Mouse (Mus musculus): Measurements from ENCODE around the gene Zar1l. TPM values are rescaled to one million over a fixed set of nuclear protein-coding genes. Genes with fewer than 3 reads are reported as not detected.

The Zar1l gene
- polyA plus RNA-seq, 1 experiment from 2014 or later: not detected

GRCm38 (mm10) chr5:150559519-150560103 is 41.6 kb upstream of the Zar1l start:
- Histone ChIP-seq H3K27ac (no peak overlapping the region), H3K27me3 (ENCODE audit: insufficient read depth, low read length) (no peaks in the 10 kb centered on the region), H3K4me3 (replicated peaks; ENCODE audit: low read depth, low read length) (no peak overlapping the region), H3K36me3 (ENCODE audit: insufficient read depth, low read length) (peaks cover 17% of the 10 kb centered on the region; the same call in 1 of the 2 replicates), H3K4me2 (ENCODE audit: low read length) (no peak overlapping the region), H3K9ac (ENCODE audit: low read depth, low read length) (no peak overlapping the region), H3K9me3 (replicated peaks; ENCODE audit: low read length) (no peaks in the 10 kb centered on the region), H3K4me1 (replicated peaks; ENCODE audit: insufficient read depth, low read length) (no peaks in the 10 kb centered on the region)
- TF ChIP-seq CTCF (IDR thresholded peaks at IDR 0.05; ENCODE audit: low read depth): no peak
- DNase-seq (ENCODE audit: low spot score) (no peak), ATAC-seq (replicated peaks; ENCODE audit: low FRiP score, low read depth) (no peak)
- WGBS: 93% methylated on average over 6 of the region's 6 CpGs

GRCm38 (mm10) chr5:150551637-150552036 is 33.7 kb upstream of the Zar1l start:
- 43% methylated on average over 3 of the region's 3 CpGs for WGBS
- H3K36me3 ChIP-seq (ENCODE audit: insufficient read depth, low read length): peaks cover 11% of the 10 kb centered on the region; the same call in 1 of the 2 replicates
- DNase-seq (ENCODE audit: low spot score): peak; percentile 68
- no peak overlapping the region for H3K4me2 ChIP-seq (ENCODE audit: low read length)
- no peaks in the 10 kb centered on the region for H3K9me3 ChIP-seq (replicated peaks; ENCODE audit: low read length)
- no peak overlapping the region for H3K27ac ChIP-seq
- no peak overlapping the region for H3K4me3 ChIP-seq (replicated peaks; ENCODE audit: low read depth, low read length)
- no peak for ATAC-seq (replicated peaks; ENCODE audit: low FRiP score, low read depth)
- no peak overlapping the region for H3K9ac ChIP-seq (ENCODE audit: low read depth, low read length)
- H3K27me3 ChIP-seq (ENCODE audit: insufficient read depth, low read length): no peaks in the 10 kb centered on the region
- TF ChIP-seq CTCF (IDR thresholded peaks at IDR 0.05; ENCODE audit: low read depth): peak; percentile 61
- no peaks in the 10 kb centered on the region for H3K4me1 ChIP-seq (replicated peaks; ENCODE audit: insufficient read depth, low read length)

- ATAC-seq (replicated peaks; ENCODE audit: low FRiP score, low read depth) (no peak), DNase-seq (ENCODE audit: low spot score) (no peak)
- no peak for TF ChIP-seq CTCF (IDR thresholded peaks at IDR 0.05; ENCODE audit: low read depth)
- H3K4me2 ChIP-seq (ENCODE audit: low read length): no peak overlapping the region
- H3K36me3 ChIP-seq (ENCODE audit: insufficient read depth, low read length): no peaks in the 10 kb centered on the region
- no peaks in the 10 kb centered on the region for H3K27me3 ChIP-seq (ENCODE audit: insufficient read depth, low read length)
- no peaks in the 10 kb centered on the region for H3K4me1 ChIP-seq (replicated peaks; ENCODE audit: insufficient read depth, low read length)
- no peak overlapping the region for H3K4me3 ChIP-seq (replicated peaks; ENCODE audit: low read depth, low read length)
- 76% methylated on average over 2 of the region's 2 CpGs for WGBS
- no peaks in the 10 kb centered on the region for H3K9me3 ChIP-seq (replicated peaks; ENCODE audit: low read length)
- no peak overlapping the region for H3K27ac ChIP-seq
- no peak overlapping the region for H3K9ac ChIP-seq (ENCODE audit: low read depth, low read length)
Measured at GRCm38 (mm10) chr5:150543184-150543583, 25.2 kb upstream of the Zar1l start.

- 95% methylated on average over 1 of the region's 1 CpGs for WGBS
- Histone ChIP-seq H3K27ac (no peak overlapping the region), H3K4me1 (replicated peaks; ENCODE audit: insufficient read depth, low read length) (no peaks in the 10 kb centered on the region), H3K36me3 (ENCODE audit: insufficient read depth, low read length) (no peaks in the 10 kb centered on the region), H3K27me3 (ENCODE audit: insufficient read depth, low read length) (no peaks in the 10 kb centered on the region), H3K9ac (ENCODE audit: low read depth, low read length) (no peak overlapping the region), H3K4me3 (replicated peaks; ENCODE audit: low read depth, low read length) (no peak overlapping the region), H3K4me2 (ENCODE audit: low read length) (no peak overlapping the region), H3K9me3 (replicated peaks; ENCODE audit: low read length) (no peaks in the 10 kb centered on the region)
- ATAC-seq (replicated peaks; ENCODE audit: low FRiP score, low read depth) (no peak), DNase-seq (ENCODE audit: low spot score) (no peak)
- TF ChIP-seq CTCF (IDR thresholded peaks at IDR 0.05; ENCODE audit: low read depth): no peak
Measured at GRCm38 (mm10) chr5:150541302-150541701, 23.3 kb upstream of the Zar1l start.

- Histone ChIP-seq H3K4me3 (replicated peaks; ENCODE audit: low read depth, low read length) (no peak overlapping the region), H3K27me3 (ENCODE audit: insufficient read depth, low read length) (no peaks in the 10 kb centered on the region), H3K4me1 (replicated peaks; ENCODE audit: insufficient read depth, low read length) (no peaks in the 10 kb centered on the region), H3K4me2 (ENCODE audit: low read length) (no peak overlapping the region), H3K9me3 (replicated peaks; ENCODE audit: low read length) (no peaks in the 10 kb centered on the region), H3K27ac (no peak overlapping the region), H3K36me3 (ENCODE audit: insufficient read depth, low read length) (0 out of 2 replicates have a peak, but pooled peaks cover 1% of the 10 kb centered on the region), H3K9ac (ENCODE audit: low read depth, low read length) (no peak overlapping the region)
- ATAC-seq (replicated peaks; ENCODE audit: low FRiP score, low read depth) (no peak), DNase-seq (ENCODE audit: low spot score) (no peak)
- 0 out of 2 replicates have a peak, but pooled peaks have one; percentile 14 for TF ChIP-seq CTCF (IDR thresholded peaks at IDR 0.05; ENCODE audit: low read depth)
- 85% methylated on average over 2 of the region's 2 CpGs for WGBS
Measured at GRCm38 (mm10) chr5:150525239-150525638, 7.3 kb upstream of the Zar1l start.

GRCm38 (mm10) chr5:150522867-150523234 is 4.9 kb upstream of the Zar1l start:
- H3K36me3 ChIP-seq (ENCODE audit: insufficient read depth, low read length): no peaks in the 10 kb centered on the region
- ATAC-seq (replicated peaks; ENCODE audit: low FRiP score, low read depth) (no peak), DNase-seq (ENCODE audit: low spot score) (no peak)
- no peaks in the 10 kb centered on the region for H3K9me3 ChIP-seq (replicated peaks; ENCODE audit: low read length)
- 7% methylated on average over 11 of the region's 11 CpGs for WGBS
- H3K27ac ChIP-seq: peak overlapping the region; percentile 70; the same call in 1 of the 2 replicates
- peak overlapping the region; percentile 93 for H3K9ac ChIP-seq (ENCODE audit: low read depth, low read length)
- no peaks in the 10 kb centered on the region for H3K4me1 ChIP-seq (replicated peaks; ENCODE audit: insufficient read depth, low read length)
- H3K4me3 ChIP-seq (replicated peaks; ENCODE audit: low read depth, low read length): peak overlapping the region; percentile 84
- peak overlapping the region; percentile 64 for H3K4me2 ChIP-seq (ENCODE audit: low read length)
- H3K27me3 ChIP-seq (ENCODE audit: insufficient read depth, low read length): no peaks in the 10 kb centered on the region
- TF ChIP-seq CTCF (IDR thresholded peaks at IDR 0.05; ENCODE audit: low read depth): no peak
